Mouse (Mus musculus) spleen, postnatal 36 days (tissue): Measurements from ENCODE around the gene Defa17.
"Not testable (repeated sequence)": the region's sequence is repeated elsewhere in the genome, so short reads cannot be mapped to it uniquely, and the experiment has no call there.

Source experiments
- DNase-seq, 2 experiments: peaks; one replicate each; pipeline ENCODE4 v3.0.0; 2022; ENCODE audit warnings: low spot score in 2 of 2, mixed read lengths in 1 of 2

The Defa17 gene

GRCm38 (mm10) chr8:21655480-21655879 is at the start of gene Defa17:
TSS of gene Defa17 (plus strand) at chr8:21655780.
- not testable (repeated sequence) for DNase-seq

GRCm38 (mm10) chr8:21617883-21618282 is 37.7 kb upstream of the Defa17 start, which contains the start of gene Defa26:
TSS of gene Defa26 (plus strand) at chr8:21618183.
- DNase-seq: not testable (repeated sequence)

- DNase-seq: not testable (repeated sequence)
Measured at GRCm38 (mm10) chr8:21665497-21665896, 9.9 kb downstream of the Defa17 start, which contains the start of gene Defa34. TSS of gene Defa34 (plus strand) at chr8:21665797.

- DNase-seq: not testable (repeated sequence)
Measured at GRCm38 (mm10) chr8:21703545-21703944, 48.0 kb downstream of the Defa17 start, which contains the start of gene AY761184. TSS of gene AY761184 (minus strand) at chr8:21703645.
